Mouse (Mus musculus): ENCODE data around the gene Dgki.

GRCm38 (mm10) chr6:36810448-36810847 is 489.5 kb downstream of the Dgki start:
- TF ChIP-seq CTCF (IDR thresholded peaks at IDR 0.05; ENCODE audit: low read depth), result no peak
- TF ChIP-seq EP300 (IDR thresholded peaks at IDR 0.05; ENCODE audit: low read depth), result no peak

Data from liver, embryonic 14.5 days (tissue).